Mouse (Mus musculus): Measurements from ENCODE around the gene Mphosph10. TPM values are rescaled to one million over a fixed set of nuclear protein-coding genes. Genes with fewer than 3 reads are reported as not detected.
A peak's percentile ranks its signal among the peaks of the same experiment; 100 is the strongest.

Mphosph10 gene
- polyA plus RNA-seq, 1 experiment: 0.76 TPM

DNA sequence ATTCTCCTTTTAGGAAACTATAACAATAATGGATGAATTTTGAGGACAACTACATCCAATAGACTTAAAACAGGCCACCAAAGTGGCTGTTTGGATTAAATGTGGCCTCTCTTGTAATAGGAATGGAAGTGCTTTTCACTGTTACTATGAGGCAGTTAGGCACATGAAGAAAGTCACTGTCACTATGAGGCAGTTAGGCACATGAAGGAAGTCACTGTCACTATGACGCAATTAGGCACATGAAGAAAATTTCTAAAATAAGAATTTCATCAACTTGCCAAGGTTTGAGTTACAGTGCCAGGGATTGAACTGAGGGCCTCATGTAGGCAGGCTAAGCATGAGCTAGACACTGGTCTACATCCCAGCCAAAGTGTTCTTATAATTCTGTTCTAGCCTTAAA, 8.7 kb upstream of the Mphosph10 start:
- WGBS: 89% methylated on average over 1 of the region's 1 CpGs
- Histone ChIP-seq H3K4me1 (ENCODE audit: control insufficient read depth, insufficient read depth, insufficient read length) (no peaks in the 10 kb centered on the region), H3K36me3 (ENCODE audit: control insufficient read depth, insufficient read depth, low read length) (0 out of 2 replicates have a peak, but pooled peaks cover 1% of the 10 kb centered on the region), H3K4me3 (ENCODE audit: extremely low read depth, insufficient read depth, insufficient read length) (no peak overlapping the region), H3K27me3 (ENCODE audit: control insufficient read depth, insufficient read depth, low read length) (no peaks in the 10 kb centered on the region), H3K27ac (ENCODE audit: insufficient read depth, low read length) (no peak overlapping the region)
- no peak for TF ChIP-seq CTCF (IDR thresholded peaks at IDR 0.05; ENCODE audit: extremely low read depth, insufficient read depth, insufficient read length, insufficient replicate concordance)
- TF ChIP-seq POLR2A (IDR thresholded peaks at IDR 0.05; ENCODE audit: low read depth, low read length): no peak
- no peak for DNase-seq (ENCODE audit: low read depth in 1 of 2, low spot score in 2 of 2)

DNA sequence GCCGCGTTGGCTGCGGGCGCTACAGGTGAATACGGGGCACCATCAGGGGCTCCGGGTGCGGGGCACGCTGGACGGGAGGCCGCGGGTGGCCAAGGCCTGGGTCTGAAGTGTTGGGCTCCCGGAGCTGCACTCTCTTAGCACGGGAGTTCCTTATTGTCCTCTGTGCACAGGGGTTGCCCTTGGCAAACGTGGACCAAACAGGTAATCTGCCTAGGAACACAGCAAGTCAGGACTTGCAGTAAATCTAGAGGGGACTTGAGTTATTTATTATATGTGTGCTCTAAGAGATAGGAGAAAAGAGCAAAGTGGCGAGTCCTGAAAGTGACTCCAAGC, 717 bp upstream of the Mphosph10 start:
- Histone ChIP-seq H3K27ac (ENCODE audit: insufficient read depth, low read length) (peak overlapping the region; percentile 76), H3K4me3 (ENCODE audit: extremely low read depth, insufficient read depth, insufficient read length) (peak overlapping the region; percentile 94), H3K36me3 (ENCODE audit: control insufficient read depth, insufficient read depth, low read length) (peaks cover 7% of the 10 kb centered on the region), H3K4me1 (ENCODE audit: control insufficient read depth, insufficient read depth, insufficient read length) (peaks cover 7% of the 10 kb centered on the region; the same call in 1 of the 2 replicates), H3K27me3 (ENCODE audit: control insufficient read depth, insufficient read depth, low read length) (no peaks in the 10 kb centered on the region)
- no peak for DNase-seq (ENCODE audit: low read depth in 1 of 2, low spot score in 2 of 2)
- WGBS: 1% methylated on average over 15 of the region's 15 CpGs
- TF ChIP-seq CTCF (IDR thresholded peaks at IDR 0.05; ENCODE audit: extremely low read depth, insufficient read depth, insufficient read length, insufficient replicate concordance) (no peak), POLR2A (IDR thresholded peaks at IDR 0.05; ENCODE audit: low read depth, low read length) (no peak)

DNA sequence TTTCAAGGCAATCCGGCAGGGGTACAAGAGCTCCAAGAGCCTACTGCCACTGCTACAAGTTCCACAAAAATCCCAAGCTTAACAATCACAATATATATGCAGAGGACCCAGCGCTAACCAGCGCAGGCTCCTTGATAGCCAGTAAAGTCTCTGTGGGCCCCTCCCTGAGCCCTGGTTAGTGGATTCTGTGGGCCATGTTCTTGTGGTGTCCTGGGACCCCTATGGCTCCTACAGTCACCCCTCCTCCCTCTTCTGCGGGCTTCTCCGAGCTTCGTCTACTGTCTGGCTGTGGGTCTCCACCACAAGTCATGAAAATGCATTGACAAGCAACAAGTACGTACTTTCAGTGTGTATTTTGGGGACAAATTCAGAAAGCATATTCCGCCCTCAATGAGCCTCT, 589 bp downstream of the Mphosph10 start:
- peaks cover 7% of the 10 kb centered on the region; the same call in 1 of the 2 replicates for H3K4me1 ChIP-seq (ENCODE audit: control insufficient read depth, insufficient read depth, insufficient read length)
- 2% methylated on average over 8 of the region's 8 CpGs for WGBS
- TF ChIP-seq CTCF (IDR thresholded peaks at IDR 0.05; ENCODE audit: extremely low read depth, insufficient read depth, insufficient read length, insufficient replicate concordance) (no peak), POLR2A (IDR thresholded peaks at IDR 0.05; ENCODE audit: low read depth, low read length) (no peak)
- H3K36me3 ChIP-seq (ENCODE audit: control insufficient read depth, insufficient read depth, low read length): peaks cover 13% of the 10 kb centered on the region
- peak overlapping the region; percentile 94 for H3K4me3 ChIP-seq (ENCODE audit: extremely low read depth, insufficient read depth, insufficient read length)
- H3K27me3 ChIP-seq (ENCODE audit: control insufficient read depth, insufficient read depth, low read length): no peaks in the 10 kb centered on the region
- peak in 1 of 2 experiments; percentile 6 for DNase-seq (ENCODE audit: low read depth in 1 of 2, low spot score in 2 of 2)
- H3K27ac ChIP-seq (ENCODE audit: insufficient read depth, low read length): no peak overlapping the region

DNA sequence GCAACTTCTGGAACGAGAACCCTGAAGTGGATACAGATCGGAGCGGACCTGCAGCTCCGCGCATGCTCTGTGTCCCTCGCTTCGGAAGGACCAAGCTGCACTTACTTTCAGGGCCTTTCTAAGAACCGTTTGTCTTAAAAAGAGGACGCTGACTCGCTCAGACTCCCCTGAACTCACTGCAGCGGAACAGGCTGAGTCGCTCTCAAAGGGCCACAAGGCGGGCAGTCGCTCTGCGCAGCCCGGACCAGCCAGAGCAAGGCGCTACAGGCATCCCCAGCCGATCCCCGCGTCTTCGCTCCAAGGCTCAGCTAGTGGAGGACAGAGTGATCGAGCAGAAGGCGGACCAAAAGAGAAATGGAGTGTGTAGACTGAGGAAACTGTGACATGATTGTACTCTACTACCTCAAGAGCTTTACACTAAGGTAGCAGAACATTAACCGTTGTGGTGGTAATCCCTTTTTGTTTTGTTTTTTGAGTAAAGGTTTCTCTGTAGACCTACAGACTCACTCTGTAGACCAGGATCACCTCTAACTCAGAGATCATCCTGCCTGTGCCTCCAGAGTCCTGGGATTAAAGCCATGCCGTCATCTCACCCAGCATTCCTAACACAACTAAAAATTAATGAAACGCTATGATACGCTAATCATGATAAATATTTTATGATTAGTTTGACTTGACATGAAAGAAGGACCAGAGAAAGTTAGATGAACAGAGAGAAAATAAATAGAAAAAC, 18.1 kb downstream of the Mphosph10 start, which contains the start of gene Fan1:
Gene Fan1 (minus strand): TSS at position 266 of the 733 bp plus-strand sequence.
- H3K36me3 ChIP-seq (ENCODE audit: control insufficient read depth, insufficient read depth, low read length): peaks cover 18% of the 10 kb centered on the region
- peak within 1 kb of the TSS; percentile 93 for H3K27ac ChIP-seq (ENCODE audit: insufficient read depth, low read length)
- H3K27me3 ChIP-seq (ENCODE audit: control insufficient read depth, insufficient read depth, low read length): no peaks in the 10 kb centered on the region
- DNase-seq (ENCODE audit: low read depth in 1 of 2, low spot score in 2 of 2): peak; percentile 76 to 85
- TF ChIP-seq POLR2A (IDR thresholded peaks at IDR 0.05; ENCODE audit: low read depth, low read length): peak; percentile 46
- TF ChIP-seq CTCF (IDR thresholded peaks at IDR 0.05; ENCODE audit: extremely low read depth, insufficient read depth, insufficient read length, insufficient replicate concordance): peak; percentile 30; the same call in 1 of the 2 replicates
- WGBS: 7% methylated on average over 27 of the region's 27 CpGs
- peak within 1 kb of the TSS; percentile 81 for H3K4me3 ChIP-seq (ENCODE audit: extremely low read depth, insufficient read depth, insufficient read length)
- H3K4me1 ChIP-seq (ENCODE audit: control insufficient read depth, insufficient read depth, insufficient read length): peaks cover 2% of the 10 kb centered on the region; the same call in 1 of the 2 replicates

DNA sequence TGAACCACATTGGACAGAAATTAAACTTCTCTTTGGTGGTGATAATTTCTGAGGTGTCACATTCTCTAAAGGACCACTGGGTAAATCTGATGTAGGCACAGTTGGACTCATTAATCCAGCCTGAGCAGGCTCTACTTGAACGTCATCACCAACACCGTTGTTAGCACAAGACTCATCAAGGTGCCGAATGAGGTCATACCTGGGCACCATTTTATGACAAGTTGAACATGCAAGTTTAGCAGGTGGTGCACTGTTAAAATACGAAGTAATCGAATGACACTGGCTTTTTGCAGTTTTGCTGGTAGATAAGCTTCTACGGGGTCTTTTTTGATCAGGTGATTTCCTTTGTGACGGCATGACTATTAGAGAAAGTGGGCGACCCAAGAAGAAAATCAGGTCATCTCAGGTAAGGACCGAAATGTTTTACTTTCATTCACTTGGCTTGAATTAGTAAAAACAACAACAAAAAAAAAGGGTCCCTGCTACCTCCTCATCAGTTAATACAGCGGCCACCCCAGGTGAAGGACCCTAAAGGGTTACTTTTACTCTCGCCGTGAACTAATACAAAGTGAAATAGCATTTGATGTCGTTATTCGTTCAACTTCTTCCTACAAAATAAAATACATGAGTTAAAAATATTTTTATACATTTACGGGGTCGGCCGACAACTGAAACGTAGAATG, 18.8 kb downstream of the Mphosph10 start:
- Histone ChIP-seq H3K4me1 (ENCODE audit: control insufficient read depth, insufficient read depth, insufficient read length) (peaks cover 2% of the 10 kb centered on the region; the same call in 1 of the 2 replicates), H3K27ac (ENCODE audit: insufficient read depth, low read length) (peak overlapping the region; percentile 93), H3K27me3 (ENCODE audit: control insufficient read depth, insufficient read depth, low read length) (no peaks in the 10 kb centered on the region), H3K4me3 (ENCODE audit: extremely low read depth, insufficient read depth, insufficient read length) (peak overlapping the region; percentile 81), H3K36me3 (ENCODE audit: control insufficient read depth, insufficient read depth, low read length) (peaks cover 14% of the 10 kb centered on the region)
- TF ChIP-seq CTCF (IDR thresholded peaks at IDR 0.05; ENCODE audit: extremely low read depth, insufficient read depth, insufficient read length, insufficient replicate concordance) (no peak), POLR2A (IDR thresholded peaks at IDR 0.05; ENCODE audit: low read depth, low read length) (no peak)
- 9% methylated on average over 18 of the region's 18 CpGs for WGBS
- DNase-seq (ENCODE audit: low read depth in 1 of 2, low spot score in 2 of 2): no peak

DNA sequence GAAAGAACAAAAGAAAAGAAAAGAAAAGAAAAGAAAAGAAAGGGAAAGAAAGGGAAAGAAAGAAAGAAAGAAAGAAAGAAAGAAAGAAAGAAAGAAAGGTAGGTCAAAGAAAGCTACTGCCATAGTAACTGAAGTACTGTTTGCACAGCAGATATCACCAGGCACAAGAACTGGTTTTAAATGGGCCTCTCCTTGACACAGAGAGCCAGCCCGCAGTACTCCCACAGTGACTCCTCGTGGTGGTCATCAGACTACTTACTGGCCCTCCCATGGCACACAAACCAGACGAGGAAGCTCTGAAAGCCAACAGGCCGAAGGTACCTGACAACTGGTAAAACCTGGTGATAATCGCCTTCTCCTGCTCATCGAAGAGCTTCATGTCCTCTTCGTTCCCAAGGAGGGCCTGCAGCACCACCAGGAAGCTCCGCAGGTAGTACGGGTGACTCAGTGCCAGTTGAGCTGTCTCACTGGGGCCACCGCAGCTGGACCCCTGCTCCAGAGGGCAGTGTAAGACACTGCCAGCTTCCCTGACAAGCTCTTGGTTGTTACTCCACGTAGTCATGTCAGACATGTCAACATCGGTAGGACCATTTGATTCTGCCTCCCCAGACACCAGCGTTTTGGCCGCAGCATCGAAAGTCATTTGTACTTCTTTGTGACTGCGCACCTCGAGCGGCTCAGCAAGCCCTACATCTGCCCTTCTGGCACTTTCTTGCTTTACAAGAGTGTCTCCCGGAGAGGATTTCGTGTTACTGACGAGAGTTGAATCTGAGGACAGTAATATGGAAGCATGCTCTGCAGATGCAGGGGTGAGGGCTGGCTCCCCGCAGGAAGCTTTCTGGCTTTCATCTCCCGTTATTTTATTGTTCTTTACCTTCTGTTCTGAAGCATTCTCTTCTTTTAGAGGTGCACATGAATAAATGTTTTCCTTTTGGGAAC, 19.9 kb downstream of the Mphosph10 start:
- Histone ChIP-seq H3K4me1 (ENCODE audit: control insufficient read depth, insufficient read depth, insufficient read length) (peaks cover 2% of the 10 kb centered on the region; the same call in 1 of the 2 replicates), H3K4me3 (ENCODE audit: extremely low read depth, insufficient read depth, insufficient read length) (no peak overlapping the region), H3K36me3 (ENCODE audit: control insufficient read depth, insufficient read depth, low read length) (peaks cover 7% of the 10 kb centered on the region), H3K27me3 (ENCODE audit: control insufficient read depth, insufficient read depth, low read length) (no peaks in the 10 kb centered on the region), H3K27ac (ENCODE audit: insufficient read depth, low read length) (no peak overlapping the region)
- no peak for DNase-seq (ENCODE audit: low read depth in 1 of 2, low spot score in 2 of 2)
- TF ChIP-seq POLR2A (IDR thresholded peaks at IDR 0.05; ENCODE audit: low read depth, low read length): no peak
- TF ChIP-seq CTCF (IDR thresholded peaks at IDR 0.05; ENCODE audit: extremely low read depth, insufficient read depth, insufficient read length, insufficient replicate concordance): no peak
- 97% methylated on average over 23 of the region's 23 CpGs for WGBS
